Mouse (Mus musculus) CD4-positive, CD25-positive, alpha-beta regulatory T cell, adult 2 months (primary cell): ENCODE measurements around the gene Tab1.

Source experiments
- DNase-seq: peaks from one replicate; pipeline ENCODE4 v3.0.0-alpha.2; 2012; ENCODE audit warnings: low read depth, low spot score

The Tab1 gene

DNA sequence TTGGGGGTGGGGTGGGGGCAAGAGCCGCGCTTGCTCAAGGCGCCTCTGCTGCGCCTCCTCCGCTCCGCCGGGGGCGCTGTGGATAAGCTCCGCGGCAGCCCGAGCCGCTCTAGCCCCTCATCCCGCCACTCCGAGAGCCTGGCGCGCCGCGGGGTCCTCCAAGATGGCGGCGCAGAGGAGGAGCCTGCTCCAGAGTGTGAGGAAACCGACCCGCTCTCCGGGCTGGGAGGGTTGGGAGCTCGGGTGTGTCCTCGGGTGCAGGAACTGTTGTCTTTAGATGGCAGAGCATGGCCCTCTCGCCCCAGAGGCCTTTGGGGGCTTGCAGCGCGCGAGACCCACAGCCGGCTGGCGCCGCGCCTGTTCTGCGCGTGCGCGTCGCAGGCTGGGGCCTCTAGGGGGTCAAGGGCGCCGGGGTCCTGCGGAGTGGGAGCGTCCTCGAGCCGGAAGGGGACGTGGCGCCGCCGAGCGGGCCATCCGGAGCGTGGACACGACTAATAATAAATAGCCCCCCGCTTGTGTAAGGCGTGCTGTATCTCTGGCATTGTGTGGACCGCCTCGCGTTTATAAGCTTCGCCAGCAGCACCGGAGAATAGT lies at the start of gene Tab1:
TSS of gene Tab1 (plus strand) at position 135 of the 594 bp plus-strand sequence.
- peak; percentile 96 for DNase-seq

- DNase-seq: peak; percentile 100
Observed at GRCm38 (mm10) chr15:80083276-80083731, 49.6 kb upstream of the Tab1 start.

GRCm38 (mm10) chr15:80083740-80084139 lies 49.2 kb upstream of the Tab1 start:
- DNase-seq: no peak

DNA sequence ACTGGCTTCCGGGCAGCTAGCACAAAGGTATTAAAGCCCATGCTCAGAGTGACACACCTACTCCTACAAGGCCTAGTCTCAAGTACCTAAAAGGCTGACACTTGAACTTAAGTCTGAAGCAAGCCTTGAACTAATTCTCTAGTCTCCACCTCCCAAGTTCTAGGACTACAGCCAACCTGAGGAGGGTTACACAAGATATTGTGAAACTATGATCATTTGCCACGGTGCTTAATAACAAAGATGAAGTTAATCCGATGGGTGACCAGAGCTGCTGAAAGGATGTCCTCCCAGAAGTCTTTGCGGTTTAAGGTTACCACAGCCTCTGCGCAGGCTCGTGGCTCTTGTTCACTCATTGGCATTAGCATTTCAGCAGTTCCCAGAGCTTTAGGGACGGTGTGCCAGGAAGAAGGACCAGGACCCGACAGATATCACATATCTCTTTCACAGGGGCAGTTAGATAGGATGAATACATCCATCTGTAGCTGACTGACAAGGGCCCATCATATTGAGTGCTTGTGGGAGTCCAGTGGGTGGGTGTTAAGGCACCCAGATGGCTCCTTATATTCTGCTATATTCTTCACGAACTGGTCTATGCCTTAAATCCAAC lies 45.4 kb upstream of the Tab1 start:
- no peak for DNase-seq

- peak; percentile 97 for DNase-seq
Observed at GRCm38 (mm10) chr15:80088637-80089036, 44.3 kb upstream of the Tab1 start.

- DNase-seq: no peak
Observed at GRCm38 (mm10) chr15:80090155-80090554, 42.8 kb upstream of the Tab1 start.

GRCm38 (mm10) chr15:80090741-80091120 lies 42.2 kb upstream of the Tab1 start:
- DNase-seq: peak; percentile 31

- peak; percentile 88 for DNase-seq
Observed at GRCm38 (mm10) chr15:80091121-80091955, 41.6 kb upstream of the Tab1 start, which contains the start of the genes Syngr1 and Rpl3. Gene Syngr1 (plus strand): TSS chr15:80091334. Gene Rpl3 (minus strand): TSS chr15:80091868.

DNA sequence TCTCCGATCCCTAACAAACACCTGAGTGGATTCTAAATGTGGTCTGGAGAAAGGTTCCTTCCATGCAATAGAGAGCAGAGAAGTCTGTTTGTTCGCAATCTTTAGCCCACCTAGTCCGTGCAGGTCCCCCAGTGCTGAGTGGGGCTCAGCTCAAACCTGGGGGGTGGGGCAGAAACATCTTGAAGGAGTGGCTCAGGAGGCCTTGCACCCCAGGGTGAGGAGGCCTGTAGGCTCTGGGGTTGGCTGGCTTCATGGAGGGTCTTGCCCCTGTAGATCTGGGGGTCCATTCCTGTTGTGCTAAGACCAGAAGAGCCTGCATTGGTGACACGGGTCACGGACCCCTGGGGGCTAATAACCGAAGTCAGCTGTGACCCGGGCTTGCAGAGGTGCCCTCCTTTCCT lies 40.9 kb upstream of the Tab1 start:
- no peak for DNase-seq

GRCm38 (mm10) chr15:80092599-80092998 lies 40.3 kb upstream of the Tab1 start:
- no peak for DNase-seq

- no peak for DNase-seq
Observed at GRCm38 (mm10) chr15:80094201-80094600, 38.7 kb upstream of the Tab1 start.

- DNase-seq: no peak
Observed at GRCm38 (mm10) chr15:80095596-80095995, 37.3 kb upstream of the Tab1 start.

- DNase-seq: no peak
Observed at GRCm38 (mm10) chr15:80096406-80096805, 36.5 kb upstream of the Tab1 start.

DNA sequence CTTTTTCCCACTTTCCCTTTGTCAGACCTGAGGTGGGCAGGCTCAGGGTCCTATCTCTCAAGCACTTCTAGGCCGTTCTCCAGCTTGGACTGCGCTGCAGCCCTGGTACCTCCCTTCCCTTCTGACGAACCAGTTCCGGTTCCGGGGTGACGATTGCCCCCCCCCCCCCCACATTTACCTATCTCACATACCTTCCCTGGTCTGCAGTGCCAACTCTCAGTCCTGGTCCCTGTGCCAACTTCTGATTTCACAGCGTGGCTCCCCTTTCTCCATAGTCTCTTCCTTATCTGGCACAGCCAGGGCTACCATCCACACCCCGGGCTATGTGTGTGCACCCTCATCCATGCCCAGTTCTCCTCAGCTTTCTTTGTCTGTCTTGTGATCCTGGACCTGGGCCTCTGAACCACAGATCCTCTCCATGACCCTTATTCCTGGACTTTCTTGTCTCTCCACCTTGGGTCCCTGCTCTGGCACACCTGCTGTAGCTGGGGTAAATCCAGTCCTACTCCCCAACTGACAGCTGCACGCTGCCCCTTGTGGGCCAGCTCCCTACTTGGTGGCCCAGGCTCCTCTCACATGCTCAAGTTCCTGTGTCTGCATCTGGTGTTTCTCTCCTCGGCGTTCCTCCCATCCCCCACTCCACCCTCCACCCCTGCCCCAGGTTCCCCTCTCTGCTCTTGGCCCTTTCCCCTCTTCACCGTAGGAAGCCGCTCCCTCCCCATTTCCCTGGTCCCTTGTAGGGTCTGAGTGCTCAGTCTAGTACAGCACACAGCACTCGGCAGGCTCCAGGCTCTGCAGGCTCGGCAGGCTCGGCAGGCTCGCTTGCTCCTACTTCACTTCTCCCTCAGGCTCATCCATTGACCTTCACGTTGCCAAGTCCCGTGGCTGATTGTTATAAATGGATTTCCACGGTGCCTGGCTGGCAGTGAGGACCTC lies 35.7 kb upstream of the Tab1 start:
- peak; percentile 48 for DNase-seq

GRCm38 (mm10) chr15:80097999-80098461 lies 34.9 kb upstream of the Tab1 start:
- no peak for DNase-seq

DNA sequence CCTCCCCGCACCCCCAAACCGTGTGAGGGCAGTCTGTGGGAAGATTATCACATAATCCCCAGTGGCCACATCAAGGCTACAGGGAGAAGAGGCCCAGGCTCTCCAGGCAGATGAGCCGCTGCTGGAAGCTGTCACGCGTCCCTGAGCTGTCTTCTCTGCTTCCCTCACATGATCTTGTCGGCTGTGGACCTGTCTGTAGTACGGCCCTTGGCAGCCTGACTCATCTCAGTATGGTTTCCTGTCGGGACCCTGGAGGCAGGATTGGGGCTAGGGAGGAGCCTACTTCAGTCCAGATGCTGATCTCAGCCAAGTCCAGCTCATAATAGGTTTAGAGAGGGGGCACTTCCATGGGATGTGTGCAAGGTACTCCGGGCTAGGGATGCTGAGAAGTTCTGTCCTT lies 34.1 kb upstream of the Tab1 start:
- no peak for DNase-seq

- DNase-seq: no peak
Observed at GRCm38 (mm10) chr15:80099477-80099876, 33.5 kb upstream of the Tab1 start.

GRCm38 (mm10) chr15:80100196-80100595 lies 32.7 kb upstream of the Tab1 start:
- no peak for DNase-seq

GRCm38 (mm10) chr15:80100871-80101270 lies 32.1 kb upstream of the Tab1 start:
- no peak for DNase-seq

DNA sequence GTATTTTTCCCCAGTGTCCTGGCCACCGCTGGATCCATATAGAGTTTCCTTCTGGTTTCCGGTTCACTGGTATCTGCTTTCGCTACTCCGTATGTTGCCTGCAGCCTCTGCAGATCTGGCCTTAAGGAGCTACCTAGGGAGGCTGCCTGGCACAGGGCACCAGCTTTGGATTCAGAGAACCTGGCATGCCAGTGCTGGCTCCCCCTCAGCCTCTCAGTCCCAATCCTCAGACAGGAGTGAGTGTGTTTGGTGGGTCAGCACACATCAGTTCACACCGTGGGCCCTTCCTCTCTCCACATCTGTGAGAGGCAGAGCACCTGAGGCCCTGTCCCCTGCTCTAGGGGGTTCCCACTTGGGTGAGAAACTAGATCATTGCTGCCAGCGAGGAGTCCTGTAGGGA lies 31.4 kb upstream of the Tab1 start:
- DNase-seq: no peak

GRCm38 (mm10) chr15:80102495-80102894 lies 30.4 kb upstream of the Tab1 start:
- no peak for DNase-seq
